Mouse (Mus musculus) MEL (cell line): ENCODE data around the gene Gm49387.

Source experiments
- CTCF ChIP-seq, 3 experiments: IDR thresholded peaks in 2 of 3; conservative IDR thresholded peaks in 1 of 3; 2 replicates each; pipeline ENCODE4 v1.5.1; 2011 to 2012; ENCODE audit warnings: low read length in 3 of 3, low read depth in 2 of 3, mild to moderate bottlenecking in 2 of 3, improper control_type of control experiment in 1 of 3, inconsistent platforms in 1 of 3, mixed read lengths in 1 of 3, moderate library complexity in 1 of 3; ENCODE audit not compliant: control insufficient read depth in 1 of 3, insufficient read depth in 1 of 3, poor library complexity in 1 of 3, severe bottlenecking in 1 of 3
- ELF1 ChIP-seq: IDR thresholded peaks from 2 replicates; pipeline ENCODE4 v1.6.1; 2014; ENCODE audit warnings: low read depth, mild to moderate bottlenecking, inconsistent platforms, low read length, improper control_type of control experiment, moderate library complexity
- EP300 ChIP-seq, 2 experiments: IDR thresholded peaks; 2 replicates each; pipeline ENCODE4 v1.6.1; 2011; ENCODE audit warnings: improper control_type of control experiment in 2 of 2, low read length in 2 of 2, low read depth in 1 of 2, mild to moderate bottlenecking in 1 of 2
- GATA1 ChIP-seq: IDR thresholded peaks from 2 replicates; pipeline ENCODE4 v1.6.1; 2011; ENCODE audit warnings: low read depth, low read length, improper control_type of control experiment
- MAX ChIP-seq: IDR thresholded peaks from 2 replicates; pipeline ENCODE4 v1.6.1; 2011; ENCODE audit warnings: low read length, improper control_type of control experiment
- POLR2A ChIP-seq, 2 experiments: IDR thresholded peaks; 2 replicates each; pipeline ENCODE4 v1.6.1; 2011 to 2012; ENCODE audit warnings: low read length in 2 of 2, mild to moderate bottlenecking in 2 of 2, control low read depth in 1 of 2, improper control_type of control experiment in 1 of 2, low read depth in 1 of 2, moderate library complexity in 1 of 2; ENCODE audit not compliant: control insufficient read depth in 1 of 2, insufficient read depth in 1 of 2, poor library complexity in 1 of 2
- ZC3H11A ChIP-seq: IDR thresholded peaks from 2 replicates; pipeline ENCODE4 v1.6.1; 2012; ENCODE audit warnings: low read depth, mild to moderate bottlenecking, inconsistent platforms, low read length, improper control_type of control experiment
- ZNF384 ChIP-seq: IDR thresholded peaks from 2 replicates; pipeline ENCODE4 v1.6.1; 2012; ENCODE audit warnings: low read depth, mild to moderate bottlenecking, inconsistent platforms, low read length, improper control_type of control experiment

- TF ChIP-seq MAX (no peak), ELF1 (no peak), ZNF384 (no peak), CTCF (IDR thresholded peaks at IDR 0.05 in 2 of 3, conservative IDR thresholded peaks at IDR 0.05 in 1 of 3; ENCODE audit: control insufficient read depth in 1 of 3, insufficient read depth in 1 of 3, low read depth in 2 of 3, low read length in 3 of 3, poor library complexity in 1 of 3, severe bottlenecking in 1 of 3) (no peak), EP300 (IDR thresholded peaks at IDR 0.05; ENCODE audit: low read depth in 1 of 2, low read length in 2 of 2) (no peak), GATA1 (no peak), ZC3H11A (no peak), POLR2A (IDR thresholded peaks at IDR 0.05; ENCODE audit: control insufficient read depth in 1 of 2, insufficient read depth in 1 of 2, low read depth in 1 of 2, low read length in 2 of 2, poor library complexity in 1 of 2) (no peak)
Observed at GRCm38 (mm10) chr14:31543885-31544442, 96.7 kb downstream of the Gm49387 start.
